Mouse (Mus musculus): ENCODE results near the gene Arpc2. TPM values are rescaled to one million over a fixed set of nuclear protein-coding genes. Genes with fewer than 3 reads are reported as not detected.

Arpc2 gene
- total RNA-seq, 4 experiments from 2014 or later, result 212 to 241 (median 232) TPM

GRCm38 (mm10) chr1:74238136-74238535, 2.3 kb downstream of the Arpc2 start:
- DNase-seq (ENCODE audit: low spot score in 2 of 2), result no peak

DNA sequence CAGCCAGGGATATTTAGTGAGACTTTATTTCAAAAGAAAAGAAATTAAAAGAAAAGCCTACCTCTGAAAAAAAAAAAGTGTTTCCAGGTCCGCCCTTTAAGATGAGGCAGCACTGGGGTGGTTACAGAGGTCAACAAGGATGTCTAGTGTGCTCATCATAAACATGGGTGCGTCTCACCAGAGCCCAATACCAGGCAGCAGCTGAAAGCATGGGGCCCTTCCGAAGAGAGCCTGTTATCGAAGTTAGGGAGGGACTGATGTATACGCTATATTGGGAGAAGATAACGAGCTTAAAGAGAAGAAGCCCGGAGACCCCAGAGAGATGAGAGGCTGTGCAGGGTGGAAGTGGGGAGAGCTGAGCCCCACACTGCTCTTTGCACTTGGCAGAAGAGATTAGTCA, 3.3 kb downstream of the Arpc2 start:
- no peak for DNase-seq (ENCODE audit: low spot score in 2 of 2)

DNA sequence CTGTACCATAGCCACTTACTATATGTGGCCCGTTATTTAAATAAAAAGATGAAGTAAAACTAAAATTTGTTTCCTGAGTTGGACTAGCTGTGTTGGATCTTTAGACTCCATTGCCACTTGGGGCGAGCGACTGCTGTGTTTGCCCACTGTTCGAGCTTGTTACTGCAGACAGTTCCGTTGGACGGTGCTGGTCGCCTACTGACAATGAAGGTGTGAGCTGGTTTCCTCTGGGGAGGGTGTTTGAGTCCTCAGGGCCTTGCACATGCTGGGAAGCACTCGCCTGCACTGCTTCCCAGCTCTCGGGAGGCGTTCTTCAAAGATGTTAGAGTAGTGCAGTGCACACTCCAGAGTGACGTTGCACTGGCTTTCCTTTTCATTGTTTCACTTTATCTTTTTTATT, 3.7 kb downstream of the Arpc2 start:
- peak in 1 of 2 experiments; percentile 49 for DNase-seq (ENCODE audit: low spot score in 2 of 2)

DNA sequence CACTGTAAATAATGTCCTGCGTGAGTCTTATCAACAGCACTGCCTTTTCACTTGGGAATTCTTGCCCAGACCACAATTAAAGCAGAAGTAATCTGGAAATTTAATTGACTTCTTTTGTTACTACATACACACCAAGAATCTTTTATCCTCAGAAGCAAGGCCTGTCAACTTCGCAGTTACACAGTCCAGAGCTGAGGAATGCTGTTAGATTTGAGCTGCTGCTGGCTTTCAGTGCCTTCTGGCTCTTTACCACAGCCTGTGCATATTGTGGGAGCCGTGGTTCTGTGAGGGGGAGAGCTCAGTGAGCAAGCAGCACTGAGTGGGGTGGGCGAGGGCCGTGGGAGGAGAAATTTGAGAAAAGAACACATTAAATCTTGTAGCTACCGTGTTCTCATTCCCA, 4.4 kb downstream of the Arpc2 start:
- peak; percentile 50 to 85 for DNase-seq (ENCODE audit: low spot score in 2 of 2)

DNA sequence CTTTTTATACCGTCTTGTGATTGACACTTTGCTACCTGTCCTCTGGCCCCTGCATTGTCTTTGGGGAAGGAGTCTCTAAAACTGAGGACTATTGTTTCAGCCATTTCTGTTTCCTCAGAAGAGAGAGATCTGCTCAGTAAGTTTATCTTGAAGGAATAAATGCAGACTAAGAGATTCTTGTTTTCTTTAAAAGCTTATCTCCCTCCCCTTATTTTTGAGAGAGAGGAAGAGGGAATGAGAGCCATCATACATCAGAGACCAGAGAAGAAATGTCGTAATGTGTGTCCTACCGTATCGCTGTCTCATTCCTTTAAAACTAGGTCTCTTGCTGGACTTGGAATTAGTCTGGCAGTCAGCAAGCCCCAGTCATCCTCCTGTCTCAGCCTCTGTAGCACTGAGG, 4.9 kb downstream of the Arpc2 start:
- DNase-seq (ENCODE audit: low spot score in 2 of 2), result no peak

GRCm38 (mm10) chr1:74245525-74245924, 9.6 kb downstream of the Arpc2 start:
- DNase-seq (ENCODE audit: low spot score in 2 of 2), result no peak

- no peak for DNase-seq (ENCODE audit: low spot score in 2 of 2)
Observed at GRCm38 (mm10) chr1:74248799-74249198, 12.9 kb downstream of the Arpc2 start.

DNA sequence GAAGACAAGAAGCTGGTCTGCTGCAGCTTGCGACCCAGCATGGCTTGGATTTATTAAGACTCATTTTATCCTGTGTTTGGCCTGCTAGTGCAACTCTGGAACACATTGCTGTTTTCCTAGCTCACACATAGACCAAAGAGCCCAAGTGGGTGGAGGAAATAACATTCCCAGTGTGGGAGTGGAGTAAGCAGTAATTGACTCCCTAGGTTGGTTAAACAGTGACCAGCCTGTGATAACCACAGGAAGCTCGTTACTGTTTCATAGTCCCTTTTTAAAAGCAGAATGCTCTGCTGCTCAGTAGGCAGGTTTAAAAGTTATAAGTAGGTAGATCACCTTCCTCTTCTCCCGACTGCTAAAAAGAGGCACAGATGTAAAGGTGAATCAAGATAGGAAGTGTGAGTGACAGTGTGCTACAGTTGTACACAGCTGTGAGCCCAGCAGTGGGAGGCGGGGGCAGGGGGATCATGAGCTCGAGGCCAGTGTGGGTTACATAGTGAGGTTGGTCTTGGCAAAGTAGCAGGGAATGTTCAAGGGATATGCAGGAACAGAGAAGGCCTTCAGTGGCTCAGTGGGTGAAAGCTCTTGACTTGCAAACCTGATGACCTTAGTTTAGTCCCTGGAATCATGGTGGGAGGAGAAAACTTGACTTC, 13.6 kb downstream of the Arpc2 start:
- no peak for DNase-seq (ENCODE audit: low spot score in 2 of 2)

DNA sequence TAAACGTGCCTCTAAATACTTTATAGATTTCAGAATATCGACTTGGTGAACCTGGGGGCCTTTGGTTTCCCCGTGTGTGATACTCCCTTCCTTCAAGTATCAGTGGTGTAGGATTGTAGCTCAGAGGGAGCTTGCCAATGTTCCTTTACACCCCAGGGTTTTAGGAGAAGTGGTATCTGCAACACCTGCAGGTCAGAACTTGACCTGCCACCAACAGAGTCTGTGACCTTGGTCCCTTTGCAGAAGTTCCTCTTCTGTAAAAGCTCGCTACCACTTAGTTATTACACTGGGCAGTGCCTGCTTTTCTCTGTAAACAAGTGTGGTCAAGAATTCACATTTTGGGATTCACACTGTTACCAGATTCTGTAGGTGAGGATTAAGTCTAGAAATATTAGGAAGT, 14.2 kb downstream of the Arpc2 start:
- no peak for DNase-seq (ENCODE audit: low spot score in 2 of 2)

GRCm38 (mm10) chr1:74255704-74256345, 19.9 kb downstream of the Arpc2 start:
- no peak for DNase-seq (ENCODE audit: low spot score in 2 of 2)

- DNase-seq (ENCODE audit: low spot score in 2 of 2), result no peak
Observed at GRCm38 (mm10) chr1:74256782-74257181, 20.9 kb downstream of the Arpc2 start.

GRCm38 (mm10) chr1:74262510-74262909, 26.6 kb downstream of the Arpc2 start:
- DNase-seq (ENCODE audit: low spot score in 2 of 2), result no peak

GRCm38 (mm10) chr1:74268750-74269149, 32.9 kb downstream of the Arpc2 start:
- no peak for DNase-seq (ENCODE audit: low spot score in 2 of 2)

- no peak for DNase-seq (ENCODE audit: low spot score in 2 of 2)
Observed at GRCm38 (mm10) chr1:74271659-74272058, 35.8 kb downstream of the Arpc2 start.

DNA sequence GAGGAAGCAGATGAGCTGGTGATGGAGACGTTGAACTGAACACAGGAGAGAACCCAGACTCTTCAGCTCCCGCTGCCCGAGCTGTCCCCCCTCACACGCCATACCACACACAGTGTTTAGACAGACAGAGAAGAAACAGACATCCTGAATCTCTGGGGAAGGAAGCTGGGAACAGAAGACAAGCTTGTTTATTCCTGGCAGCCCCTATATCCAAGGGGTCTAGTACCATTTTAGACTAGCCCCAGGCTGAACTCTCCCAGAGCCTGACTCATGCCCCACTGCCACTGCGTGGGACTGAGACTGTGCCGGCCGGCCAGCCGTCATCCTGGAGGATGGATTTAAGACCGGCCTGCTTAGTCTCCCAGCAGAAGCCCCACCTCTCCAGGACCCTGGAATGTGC, 39.1 kb downstream of the Arpc2 start:
- no peak for DNase-seq (ENCODE audit: low spot score in 2 of 2)

- no peak for DNase-seq (ENCODE audit: low spot score in 2 of 2)
Observed at GRCm38 (mm10) chr1:74277041-74277440, 41.2 kb downstream of the Arpc2 start.

GRCm38 (mm10) chr1:74277883-74278537, 42.1 kb downstream of the Arpc2 start:
- no peak for DNase-seq (ENCODE audit: low spot score in 2 of 2)

DNA sequence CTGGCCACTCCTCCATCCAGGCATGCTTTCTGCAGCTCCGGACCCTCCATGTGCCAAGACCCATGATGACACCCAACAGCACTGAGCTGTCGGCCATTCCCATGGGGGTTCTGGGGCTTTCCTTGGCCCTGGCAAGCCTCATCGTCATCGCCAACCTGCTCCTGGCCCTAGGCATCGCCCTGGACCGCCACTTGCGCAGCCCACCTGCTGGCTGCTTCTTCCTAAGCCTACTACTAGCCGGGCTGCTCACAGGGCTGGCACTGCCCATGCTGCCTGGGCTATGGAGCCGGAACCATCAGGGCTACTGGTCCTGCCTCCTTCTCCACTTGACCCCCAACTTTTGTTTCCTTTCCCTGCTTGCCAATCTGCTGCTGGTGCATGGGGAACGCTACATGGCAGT, 42.7 kb downstream of the Arpc2 start, which contains the start of gene Gpbar1:
Gene Gpbar1, plus strand, starts transcription at position 13 of the 400 bp plus-strand sequence.
- DNase-seq (ENCODE audit: low spot score in 2 of 2), result no peak

DNA sequence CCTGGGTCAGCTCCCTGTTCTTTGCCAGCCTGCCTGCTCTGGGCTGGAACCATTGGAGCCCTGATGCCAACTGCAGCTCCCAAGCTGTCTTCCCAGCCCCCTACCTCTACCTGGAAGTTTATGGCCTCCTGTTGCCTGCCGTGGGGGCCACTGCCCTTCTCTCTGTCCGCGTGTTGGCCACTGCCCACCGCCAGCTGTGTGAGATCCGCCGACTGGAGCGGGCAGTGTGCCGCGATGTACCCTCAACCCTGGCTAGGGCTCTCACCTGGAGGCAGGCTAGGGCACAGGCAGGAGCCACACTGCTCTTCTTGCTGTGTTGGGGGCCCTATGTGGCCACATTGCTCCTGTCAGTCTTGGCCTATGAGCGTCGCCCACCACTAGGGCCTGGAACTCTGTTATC, 43.1 kb downstream of the Arpc2 start:
- DNase-seq (ENCODE audit: low spot score in 2 of 2), result no peak

- no peak for DNase-seq (ENCODE audit: low spot score in 2 of 2)
Observed at GRCm38 (mm10) chr1:74280591-74281325, 44.9 kb downstream of the Arpc2 start.

DNA sequence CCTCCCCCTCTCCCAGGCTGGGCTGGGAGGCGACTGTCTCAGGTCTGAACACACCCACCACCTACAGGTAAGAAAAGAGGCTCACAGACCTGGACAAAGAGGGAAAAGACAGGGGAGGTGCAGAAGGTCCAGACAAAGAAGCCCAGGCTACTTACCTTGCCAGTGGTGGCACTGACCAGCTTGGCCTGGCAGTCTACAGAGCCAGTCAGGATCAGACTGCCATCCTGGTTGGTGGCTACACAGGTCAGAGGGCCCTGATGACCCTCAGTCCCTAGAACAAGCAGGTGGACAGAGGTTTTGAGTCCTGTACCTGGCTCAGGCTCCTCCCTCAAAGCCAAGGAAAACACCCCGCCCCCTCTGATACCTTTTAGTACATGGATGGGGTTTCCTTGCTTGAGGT, 45.5 kb downstream of the Arpc2 start:
- no peak for DNase-seq (ENCODE audit: low spot score in 2 of 2)

DNA sequence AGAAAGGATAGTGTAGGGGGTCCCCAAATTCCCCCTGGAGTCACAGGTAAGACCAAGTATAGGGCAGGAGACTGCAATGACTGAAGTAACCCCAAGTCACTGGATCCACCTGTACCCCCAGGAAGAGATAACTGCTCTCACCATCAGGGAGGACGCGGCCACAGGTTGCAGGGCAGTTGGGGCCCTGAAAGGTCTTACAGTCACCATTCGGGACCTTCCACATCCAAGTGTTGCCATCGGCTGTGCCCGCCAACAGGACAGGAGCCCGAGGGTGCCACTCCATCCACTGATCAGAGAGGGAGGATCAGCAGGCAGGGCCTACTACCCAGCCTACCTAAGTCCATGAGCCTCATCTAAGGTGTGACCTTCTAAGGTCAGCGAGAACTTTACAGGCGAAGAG, 46.0 kb downstream of the Arpc2 start:
- DNase-seq (ENCODE audit: low spot score in 2 of 2), result no peak

Data from left cerebral cortex, adult 8-10 months (tissue).